Mouse (Mus musculus): Measurements from ENCODE around the gene Olfr1381.
"Not testable (repeated sequence)": the region's sequence is repeated elsewhere in the genome, so short reads cannot be mapped to it uniquely, and the experiment has no call there.

Gene Olfr1381

DNA sequence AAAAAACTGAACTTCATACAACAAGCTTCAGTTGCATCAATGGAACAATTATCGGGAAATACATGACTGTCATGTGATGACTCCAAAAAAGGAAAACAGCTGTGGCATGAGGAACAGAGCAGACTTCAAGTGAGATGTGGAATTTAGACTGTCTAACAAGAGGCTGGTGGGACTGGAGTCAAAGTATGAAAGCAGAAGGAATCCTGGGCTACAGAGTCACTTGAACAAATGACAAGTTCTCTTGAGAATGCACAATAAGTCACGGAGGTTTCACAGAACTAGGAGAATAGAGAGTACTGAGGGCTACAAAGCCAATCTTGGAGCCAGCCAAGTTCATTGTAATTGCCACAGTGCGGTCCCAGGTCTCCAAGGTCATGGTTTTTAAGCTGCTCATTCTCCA is at the start of gene Olfr1381:
Gene Olfr1381, plus strand, starts transcription at position 301 of the 400 bp plus-strand sequence.
- DNase-seq (ENCODE audit: low read depth, low spot score), result not testable (repeated sequence)

DNA sequence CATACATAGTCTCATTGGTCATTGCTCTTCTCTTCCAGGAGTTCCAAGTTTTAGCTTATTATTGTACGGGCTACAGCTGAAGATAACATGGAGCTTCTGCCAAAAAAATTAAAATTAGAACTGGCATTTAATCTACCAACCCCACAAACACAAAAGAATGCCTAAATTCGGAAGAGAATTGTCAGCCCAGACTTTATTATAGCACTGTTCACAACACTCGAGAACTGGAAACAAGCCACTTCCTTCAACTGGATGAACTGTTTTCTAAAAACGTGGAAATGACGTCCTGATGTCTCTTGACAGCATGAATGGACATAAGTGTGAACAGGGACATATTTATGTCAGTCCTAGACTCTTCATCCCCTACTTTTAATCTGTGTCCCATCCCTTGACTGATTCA is 25.2 kb upstream of the Olfr1381 start:
- DNase-seq (ENCODE audit: low read depth, low spot score), result peak; percentile 50

DNA sequence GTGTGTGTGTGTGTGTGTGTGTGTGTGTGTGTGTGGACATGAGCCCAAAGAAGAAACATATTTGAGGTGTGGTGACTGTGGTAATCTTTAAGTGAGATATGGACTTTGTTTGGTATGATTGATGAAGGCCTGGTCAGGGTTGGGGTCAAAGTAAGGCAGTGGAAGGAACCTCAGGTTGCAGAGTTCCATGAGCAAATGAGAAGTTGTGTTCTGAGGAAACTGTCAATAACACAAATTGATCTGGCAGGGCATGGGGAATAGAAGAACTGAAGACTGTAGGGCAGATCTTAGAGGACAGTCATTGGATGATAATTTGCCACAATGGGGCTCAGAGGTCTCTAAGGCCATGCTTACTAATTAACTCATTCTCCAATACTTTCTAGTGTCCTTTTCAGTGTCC is 23.9 kb upstream of the Olfr1381 start, which contains the start of gene Olfr1383:
Gene Olfr1383, plus strand, starts transcription at position 301 of the 400 bp plus-strand sequence.
- no peak for DNase-seq (ENCODE audit: low read depth, low spot score)

DNA sequence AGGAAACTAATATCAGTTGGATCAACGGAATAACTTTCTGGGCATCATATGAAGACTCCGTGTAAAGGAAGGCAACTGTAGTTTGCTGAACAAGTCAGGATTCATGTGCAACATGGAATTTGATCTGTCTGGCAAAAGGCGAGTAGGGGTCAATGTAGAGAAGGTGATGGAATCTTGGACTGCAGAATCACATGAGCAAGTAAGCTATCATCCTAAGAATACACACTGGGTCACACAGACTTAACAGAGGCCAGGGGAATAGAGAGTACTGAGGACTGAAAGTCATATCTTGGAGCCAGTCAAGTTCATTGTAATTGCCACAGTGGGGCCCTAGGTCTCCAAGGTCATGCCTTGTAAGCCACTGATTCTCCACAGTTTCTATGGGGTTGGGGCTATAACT is 15.3 kb upstream of the Olfr1381 start, which contains the start of gene Olfr1382:
Gene Olfr1382, plus strand, starts transcription at position 301 of the 400 bp plus-strand sequence.
- DNase-seq (ENCODE audit: low read depth, low spot score), result no peak

DNA sequence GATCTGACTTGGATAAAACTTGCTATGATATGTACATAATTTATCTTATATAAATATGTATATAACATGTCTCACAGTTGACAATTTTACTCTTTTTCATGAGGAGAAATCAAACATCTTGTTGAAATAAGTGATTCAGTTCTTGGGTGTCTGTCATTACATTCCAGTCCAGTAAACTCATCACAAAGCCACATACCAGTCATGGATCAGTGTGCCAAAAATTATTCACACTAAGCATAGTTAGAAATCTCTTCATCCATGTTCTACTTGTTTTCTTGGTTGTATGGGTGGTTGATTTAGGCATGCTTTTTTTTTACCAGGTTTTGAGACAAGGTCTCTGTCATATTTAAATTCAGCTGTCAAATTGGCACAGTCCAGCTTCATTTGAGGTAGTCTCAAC is 10.5 kb upstream of the Olfr1381 start:
- DNase-seq (ENCODE audit: low read depth, low spot score), result no peak

DNA sequence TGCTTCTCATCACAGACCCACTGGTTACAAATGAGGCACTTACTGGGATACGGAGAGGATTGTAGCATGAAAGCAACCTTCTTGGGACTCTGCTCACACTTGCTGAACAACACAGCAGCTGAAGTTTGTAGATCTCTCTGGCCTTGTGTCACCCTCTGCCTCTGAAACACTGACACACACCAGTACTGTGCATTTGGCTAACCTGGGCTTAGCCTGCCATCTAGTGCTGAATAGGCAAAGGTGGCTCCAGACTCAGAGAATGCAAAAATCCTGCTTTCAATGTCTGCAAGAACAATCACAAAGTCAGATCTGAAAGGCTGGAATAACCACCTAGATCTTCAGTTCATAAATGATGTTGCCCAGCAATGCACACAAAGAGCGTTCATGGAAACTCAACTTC is 6.6 kb upstream of the Olfr1381 start:
- peak; percentile 70 for DNase-seq (ENCODE audit: low read depth, low spot score)

DNA sequence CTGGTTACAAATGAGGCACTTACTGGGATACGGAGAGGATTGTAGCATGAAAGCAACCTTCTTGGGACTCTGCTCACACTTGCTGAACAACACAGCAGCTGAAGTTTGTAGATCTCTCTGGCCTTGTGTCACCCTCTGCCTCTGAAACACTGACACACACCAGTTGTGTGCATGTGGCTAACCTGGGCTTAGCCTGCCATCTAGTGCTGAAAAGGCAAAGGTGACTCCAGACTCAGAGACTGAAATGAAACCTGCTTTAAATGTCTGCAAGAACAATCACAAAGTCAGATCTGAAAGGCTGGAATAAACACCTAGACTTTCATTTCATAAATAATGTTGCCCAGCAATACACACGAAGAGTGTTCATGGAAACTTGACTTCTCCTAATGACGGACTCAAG is 10.8 kb downstream of the Olfr1381 start:
- DNase-seq (ENCODE audit: low read depth, low spot score), result peak; percentile 37

DNA sequence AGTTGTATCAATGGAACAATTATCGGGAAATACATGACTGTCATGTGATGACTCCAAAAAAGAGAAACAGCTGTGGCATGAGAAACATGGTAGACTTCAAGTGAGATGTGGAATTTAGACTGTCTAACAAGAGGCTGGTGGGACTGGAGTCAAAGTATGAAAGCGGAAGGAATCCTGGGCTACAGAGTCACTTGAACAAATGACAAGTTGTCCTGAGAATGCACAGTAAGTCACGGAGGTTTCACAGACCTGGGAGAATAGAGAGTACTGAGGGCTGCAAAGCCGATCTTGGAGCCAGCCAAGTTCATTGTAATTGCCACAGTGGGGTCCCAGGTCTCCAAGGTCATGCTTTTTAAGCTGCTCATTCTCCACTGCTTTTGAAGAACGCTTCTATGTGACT is 13.3 kb downstream of the Olfr1381 start, which contains the start of gene Olfr1380:
Gene Olfr1380, plus strand, starts transcription at position 301 of the 400 bp plus-strand sequence.
- not testable (repeated sequence) for DNase-seq (ENCODE audit: low read depth, low spot score)

DNA sequence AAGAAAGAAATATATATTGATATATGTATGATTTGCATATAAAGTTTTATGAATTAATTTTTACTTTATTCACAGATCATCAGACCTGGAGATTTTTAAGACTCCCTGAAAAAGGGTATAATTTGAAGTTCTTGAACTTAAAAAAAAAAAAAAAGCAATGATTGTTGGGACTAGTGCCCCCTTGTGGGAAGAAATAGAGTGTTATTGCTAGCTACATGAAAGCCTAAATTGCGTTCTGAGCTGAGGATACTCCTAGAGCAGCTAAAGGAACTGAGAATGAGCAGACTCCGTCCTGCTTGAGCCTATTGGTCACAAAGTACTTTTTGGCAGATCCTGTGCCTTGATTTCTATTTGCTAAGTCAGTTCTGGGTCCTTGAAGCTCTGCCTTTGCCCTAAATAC is 31.8 kb downstream of the Olfr1381 start:
- DNase-seq (ENCODE audit: low read depth, low spot score), result peak; percentile 12

DNA sequence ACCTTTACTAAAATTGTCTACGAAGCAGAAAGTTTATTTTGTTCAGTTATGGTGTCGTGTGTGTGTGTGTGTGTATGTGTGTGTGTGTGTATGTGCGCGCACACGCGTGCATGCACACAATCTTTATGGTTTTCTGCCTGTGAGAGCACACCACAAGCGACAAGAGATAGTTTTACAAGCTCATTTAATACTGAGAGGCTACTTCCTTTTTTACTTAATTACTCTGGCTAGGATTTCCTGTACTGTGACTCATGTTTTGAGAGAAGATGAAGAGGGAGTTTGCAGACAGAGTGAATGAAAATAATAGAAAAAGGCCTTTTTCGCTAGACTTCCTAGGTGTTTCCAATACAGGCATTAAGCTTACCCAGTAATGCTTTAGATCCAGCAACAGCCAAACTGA is 37.2 kb downstream of the Olfr1381 start:
- DNase-seq (ENCODE audit: low read depth, low spot score), result not testable (repeated sequence)

DNA sequence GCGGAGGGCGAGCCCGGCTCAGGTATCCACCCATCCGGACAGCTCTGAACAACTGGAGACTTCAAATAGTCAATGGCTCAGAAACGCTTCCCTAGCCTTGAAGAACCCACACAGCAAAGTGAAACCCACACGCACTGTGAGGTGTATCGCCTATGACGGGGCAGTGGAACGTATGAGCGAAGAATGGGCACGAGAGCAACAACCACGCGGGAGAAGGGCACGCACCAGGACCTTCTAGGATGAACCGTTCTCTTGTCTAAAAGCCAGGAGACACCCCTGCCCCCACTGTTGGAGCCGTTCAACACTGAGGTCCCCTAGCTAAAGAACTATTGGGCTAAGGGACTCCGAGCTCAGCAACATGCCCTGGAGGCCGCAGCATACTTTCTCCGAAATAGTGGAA is 47.0 kb downstream of the Olfr1381 start:
- DNase-seq (ENCODE audit: low read depth, low spot score), result no peak

DNA sequence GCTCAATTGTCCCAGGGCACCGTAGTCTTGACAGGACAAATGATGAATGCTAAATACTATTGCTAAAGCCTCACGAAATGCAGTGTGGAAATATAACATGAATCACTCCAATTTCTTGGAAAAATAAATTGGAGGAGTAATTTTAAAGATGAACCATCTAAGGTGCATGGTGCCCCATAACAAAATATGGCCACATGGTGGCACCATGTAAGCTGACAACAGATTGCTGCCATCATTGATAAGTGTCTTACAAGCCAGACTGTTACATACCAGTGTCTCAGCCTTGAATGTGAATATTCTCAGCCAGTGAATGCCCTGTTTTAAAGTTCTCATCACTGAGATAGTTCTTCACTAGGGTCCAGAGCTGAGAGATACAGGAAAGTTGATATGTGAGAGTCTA is 53.9 kb downstream of the Olfr1381 start:
- peak; percentile 13 for DNase-seq (ENCODE audit: low read depth, low spot score)

Measured in brain, adult 2 months (tissue).